Mouse (Mus musculus): ENCODE results near the gene Cacnb4.
A peak's percentile ranks its signal among the peaks of the same experiment; 100 is the strongest.

DNA sequence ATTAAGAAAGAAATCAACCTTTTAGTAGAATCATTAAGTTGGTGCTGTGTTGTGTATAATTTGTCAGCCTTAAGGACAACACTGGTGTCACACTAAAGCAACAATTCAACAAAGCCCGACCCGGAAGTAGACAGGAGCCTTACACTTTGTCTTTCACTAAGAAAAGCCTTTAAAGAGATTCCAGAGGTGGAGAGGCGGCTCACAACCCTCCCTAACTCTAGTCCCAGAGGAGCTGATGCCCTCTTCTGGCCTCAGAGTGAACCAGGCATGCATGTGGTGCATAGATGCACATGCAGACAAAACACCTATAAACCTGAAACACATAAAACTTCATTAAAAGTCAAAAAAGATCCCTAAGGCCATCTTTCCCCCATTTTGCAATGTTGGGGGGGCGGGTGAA is 15.1 kb upstream of the Cacnb4 start:
- peak; percentile 63 for TF ChIP-seq CTCF (IDR thresholded peaks at IDR 0.05)
- TF ChIP-seq EP300 (IDR thresholded peaks at IDR 0.05), result no peak

Data from lung, postnatal 0 days (tissue).